Mouse (Mus musculus) heart, adult 2 months (tissue): ENCODE measurements around the gene Rwdd2a. TPM values are rescaled to one million over a fixed set of nuclear protein-coding genes. Genes with fewer than 3 reads are reported as not detected.

Experiments
- DNase-seq, 2 experiments: peaks; one replicate each; pipeline ENCODE4 v3.0.0; 2021
- H3K27ac ChIP-seq: fragments of 200-600 bp; 2 replicates; pipeline ENCODE4 v1.8.1; 2022
- H3K27me3 ChIP-seq: fragments of 200-500 bp; 2 replicates; pipeline ENCODE4 v1.6.1; 2012; ENCODE audit warnings: mild to moderate bottlenecking, low read length, inconsistent platforms, mixed read lengths; ENCODE audit not compliant: control insufficient read depth, insufficient read depth
- H3K36me3 ChIP-seq: fragments of 200-500 bp; 2 replicates; pipeline ENCODE4 v1.6.1; 2012; ENCODE audit warnings: low read length, inconsistent platforms; ENCODE audit not compliant: control insufficient read depth, insufficient read depth
- H3K4me1 ChIP-seq: fragments of 200-500 bp; 2 replicates; pipeline ENCODE4 v1.6.1; 2011; ENCODE audit warnings: low read length; ENCODE audit not compliant: control insufficient read depth, insufficient read depth
- H3K4me3 ChIP-seq: fragments of 200-600 bp; 2 replicates; pipeline ENCODE4 v1.8.1; 2022
- H3K79me2 ChIP-seq: fragments of 200-500 bp; replicated peaks from 2 replicates; pipeline ENCODE4 v1.6.1; 2012; ENCODE audit warnings: mild to moderate bottlenecking, inconsistent platforms, low read length, moderate library complexity, mixed read lengths; ENCODE audit not compliant: control insufficient read depth, insufficient read depth
- H3K9ac ChIP-seq: fragments of 200-500 bp; 2 replicates; pipeline ENCODE4 v1.6.1; 2012; ENCODE audit warnings: low read depth, mild to moderate bottlenecking, control low read depth, inconsistent platforms, low read length, mixed read lengths
- CTCF ChIP-seq: fragments of 200-600 bp; IDR thresholded peaks from 2 replicates; pipeline ENCODE4 v1.8.1; 2022; ENCODE audit warnings: antibody characterized with exemption, mild to moderate bottlenecking, moderate library complexity
- EP300 ChIP-seq: fragments of 200-500 bp; IDR thresholded peaks from 2 replicates; pipeline ENCODE4 v1.6.1; 2011; ENCODE audit warnings: low read depth, low read length, control low read depth; ENCODE audit not compliant: insufficient read depth
- POLR2A ChIP-seq: fragments of 200-500 bp; IDR thresholded peaks from 2 replicates; pipeline ENCODE4 v1.6.1; 2011; ENCODE audit warnings: mild to moderate bottlenecking, low read depth, low read length, control low read depth; ENCODE audit not compliant: insufficient read depth
- WGBS: fragments of 180-500 bp; shearing (Covaris S2); methylation state at CpG from one replicate; pipeline ENCODE4 v1.1.7; 2018; 5-methylcytosine and 5-hydroxymethylcytosine counted together
- intact Hi-C: fragments of 180-260 bp; cut with DNase I; formaldehyde crosslinking; loops from one replicate; pipeline ENCODE4 v1.15.1; 2025
- polyA plus RNA-seq: library from polyadenylated mRNA; depleted of rRNA; stranded (reverse); fragments of >200 nt; gene quantifications from 2 replicates; pipeline ENCODE4 v1.2.3, GENCODE M21; 2012
- total RNA-seq, 2 experiments: library from RNA; stranded (reverse); gene quantifications; 2 replicates each; pipeline ENCODE4 v1.2.3; 2021

Rwdd2a gene
- total and polyA plus RNA-seq, 3 experiments: 0.27 to 0.86 (median 0.47) TPM

DNA sequence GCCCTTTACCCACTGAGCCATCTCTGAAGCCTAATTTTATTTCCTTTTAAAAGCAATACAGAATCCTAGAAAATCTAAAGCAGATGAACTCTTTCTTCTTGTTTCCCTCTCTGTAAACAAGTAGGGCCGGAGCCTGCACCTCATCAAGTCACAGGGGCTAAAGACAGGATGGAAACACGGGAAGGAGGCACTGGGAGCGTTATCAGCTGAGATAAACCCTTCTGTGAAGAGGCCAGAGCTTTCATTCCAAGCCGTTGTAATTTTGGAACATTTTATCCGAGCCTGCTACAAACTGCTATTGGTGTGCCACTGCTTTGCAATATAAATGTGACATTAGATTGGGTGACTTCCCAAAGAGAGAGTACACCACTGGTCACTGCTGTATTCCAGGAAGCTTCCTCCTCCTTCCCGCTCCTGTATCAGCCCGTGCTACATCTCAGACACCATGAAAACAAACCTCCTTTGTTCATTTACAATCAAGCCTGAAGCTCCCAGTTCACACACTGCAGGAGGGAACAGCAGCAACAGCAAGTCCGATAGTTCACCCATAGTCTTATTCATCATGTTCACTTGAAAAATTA, 28.0 kb downstream of the Rwdd2a start:
- Histone ChIP-seq H3K9ac (no peak overlapping the region), H3K4me3 (no peak overlapping the region), H3K36me3 (no peaks in the 10 kb centered on the region), H3K79me2 (no peaks in the 10 kb centered on the region), H3K27ac (no peak overlapping the region), H3K4me1 (peaks cover 3% of the 10 kb centered on the region; the same call in 1 of the 2 replicates), H3K27me3 (no peaks in the 10 kb centered on the region)
- DNase-seq: no peak
- TF ChIP-seq CTCF (no peak), EP300 (no peak), POLR2A (no peak)
- 15% methylated on average over 8 of the region's 8 CpGs for WGBS
- intact Hi-C loops: loop anchor here (10.0 kb wide), 2 partner anchors 95 to 645 kb away; partner anchors contain the start of gene Me1

DNA sequence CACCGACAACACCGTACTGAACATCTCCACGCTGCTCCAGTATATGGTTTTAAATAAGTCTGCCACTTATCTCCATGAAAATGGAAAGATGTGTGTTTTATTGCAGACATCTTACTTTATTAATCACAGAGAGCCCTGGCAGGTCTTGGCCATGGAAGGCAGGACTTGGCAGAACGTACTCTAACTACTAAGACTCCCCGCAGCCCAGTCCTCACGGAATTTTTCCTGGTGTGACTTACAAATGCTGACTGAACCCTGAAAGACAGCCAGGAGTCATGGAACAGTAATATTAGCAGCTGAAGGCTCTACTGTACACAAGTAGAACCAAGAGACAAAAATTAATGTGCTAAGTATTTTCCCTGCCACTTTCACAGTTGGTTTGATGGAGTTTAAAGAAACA, 34.0 kb downstream of the Rwdd2a start:
- peaks cover 2% of the 10 kb centered on the region; the same call in 1 of the 2 replicates for H3K4me1 ChIP-seq
- intact Hi-C loops: no loop called here
- WGBS: 66% methylated on average over 6 of the region's 6 CpGs
- no peak overlapping the region for H3K27ac ChIP-seq
- no peak for DNase-seq
- no peak overlapping the region for H3K4me3 ChIP-seq
- H3K79me2 ChIP-seq: no peaks in the 10 kb centered on the region
- TF ChIP-seq CTCF (no peak), EP300 (no peak), POLR2A (no peak)
- H3K36me3 ChIP-seq: no peaks in the 10 kb centered on the region
- no peaks in the 10 kb centered on the region for H3K27me3 ChIP-seq
- H3K9ac ChIP-seq: no peak overlapping the region

- Histone ChIP-seq H3K79me2 (no peaks in the 10 kb centered on the region), H3K9ac (no peak overlapping the region), H3K27me3 (no peaks in the 10 kb centered on the region), H3K27ac (no peak overlapping the region), H3K4me1 (peaks cover 2% of the 10 kb centered on the region; the same call in 1 of the 2 replicates), H3K36me3 (no peaks in the 10 kb centered on the region), H3K4me3 (no peak overlapping the region)
- no peak for DNase-seq
- intact Hi-C loops: no loop called here
- WGBS: 85% methylated on average over 4 of the region's 4 CpGs
- TF ChIP-seq POLR2A (no peak), CTCF (no peak), EP300 (no peak)
Observed at GRCm38 (mm10) chr9:86612091-86612490, 40.3 kb downstream of the Rwdd2a start.

DNA sequence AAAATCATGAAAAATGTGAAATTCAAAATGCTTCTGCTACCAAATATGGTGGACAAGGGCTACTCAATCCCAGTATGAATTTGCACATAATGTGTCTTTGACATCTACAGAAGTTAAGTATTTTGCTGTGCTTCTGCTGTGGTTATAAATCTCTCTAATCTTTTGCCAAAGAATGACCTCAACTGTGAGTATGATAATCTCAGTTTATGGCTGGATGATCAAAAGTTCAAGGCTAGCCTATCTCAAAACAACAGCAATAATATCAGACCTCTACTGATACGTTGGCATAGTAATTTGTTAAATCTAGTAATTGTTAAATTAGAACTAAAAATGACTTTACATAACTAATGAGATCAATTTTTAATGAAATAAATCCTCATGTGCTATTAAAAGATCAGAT, 44.0 kb downstream of the Rwdd2a start:
- no peak for DNase-seq
- TF ChIP-seq POLR2A (no peak), EP300 (no peak), CTCF (no peak)
- Histone ChIP-seq H3K27me3 (no peaks in the 10 kb centered on the region), H3K27ac (no peak overlapping the region), H3K4me1 (peaks cover 2% of the 10 kb centered on the region), H3K4me3 (no peak overlapping the region), H3K9ac (no peak overlapping the region), H3K36me3 (no peaks in the 10 kb centered on the region; the same call in 1 of the 2 replicates), H3K79me2 (no peaks in the 10 kb centered on the region)
- WGBS: 88% methylated on average over 1 of the region's 1 CpGs
- intact Hi-C loops: no loop called here

- H3K4me3 ChIP-seq: no peak overlapping the region
- H3K79me2 ChIP-seq: no peaks in the 10 kb centered on the region
- no peak for TF ChIP-seq POLR2A
- WGBS: 29% methylated on average over 7 of the region's 7 CpGs
- H3K4me1 ChIP-seq: peaks cover 2% of the 10 kb centered on the region
- H3K36me3 ChIP-seq: no peaks in the 10 kb centered on the region; the same call in 1 of the 2 replicates
- DNase-seq: no peak
- intact Hi-C loops: no loop called here
- H3K27me3 ChIP-seq: no peaks in the 10 kb centered on the region
- no peak overlapping the region for H3K27ac ChIP-seq
- H3K9ac ChIP-seq: no peak overlapping the region
Observed at GRCm38 (mm10) chr9:86617837-86618492, 46.2 kb downstream of the Rwdd2a start.

DNA sequence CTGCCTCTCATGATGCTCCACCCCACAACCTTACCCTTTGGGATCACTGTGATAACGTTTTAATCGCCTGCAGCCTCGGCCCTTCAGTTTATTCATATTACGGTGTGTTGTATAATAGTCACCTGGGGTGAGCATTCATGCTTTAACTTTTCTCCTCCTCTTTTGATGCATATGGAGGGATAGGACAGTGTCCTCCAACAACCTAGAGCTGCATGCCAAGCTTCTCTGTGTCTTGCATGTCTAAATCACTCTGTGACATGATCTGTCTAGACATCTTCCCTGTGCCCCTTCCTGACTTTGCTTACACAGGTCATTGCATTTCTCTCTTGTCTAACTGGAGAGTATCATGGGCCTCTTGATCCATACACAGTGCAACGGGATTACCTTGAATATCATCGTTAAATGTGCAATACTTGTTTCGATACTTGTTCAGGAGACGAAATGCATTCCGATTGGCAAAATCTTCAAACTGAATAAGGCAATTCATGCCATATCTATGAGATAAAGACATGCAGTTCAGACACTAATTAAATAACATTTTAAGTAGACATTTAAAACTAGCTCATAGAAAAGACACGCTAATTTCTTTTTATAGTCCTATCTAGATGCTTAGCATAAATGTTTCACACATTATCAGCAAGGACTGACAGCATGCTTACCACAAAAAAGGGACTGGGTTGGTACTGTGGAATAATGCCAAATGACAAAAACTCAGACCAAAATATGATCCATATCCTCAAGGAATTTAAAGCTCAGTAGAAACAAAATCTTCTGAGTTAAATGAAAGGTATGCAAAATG, 47.7 kb downstream of the Rwdd2a start:
- 70% methylated on average over 10 of the region's 10 CpGs for WGBS
- Histone ChIP-seq H3K27ac (no peak overlapping the region), H3K36me3 (no peaks in the 10 kb centered on the region; the same call in 1 of the 2 replicates), H3K9ac (no peak overlapping the region), H3K4me1 (peaks cover 2% of the 10 kb centered on the region), H3K4me3 (no peak overlapping the region), H3K79me2 (no peaks in the 10 kb centered on the region), H3K27me3 (no peaks in the 10 kb centered on the region)
- no peak for TF ChIP-seq CTCF
- TF ChIP-seq EP300: no peak
- TF ChIP-seq POLR2A: no peak
- DNase-seq: no peak
- intact Hi-C loops: no loop called here
